Mouse (Mus musculus): ENCODE measurements around the gene Ednrb. TPM values are rescaled to one million over a fixed set of nuclear protein-coding genes. Genes with fewer than 3 reads are reported as not detected.
"Not testable (repeated sequence)": the region's sequence is repeated elsewhere in the genome, so short reads cannot be mapped to it uniquely, and the experiment has no call there.

Gene Ednrb
- total RNA-seq, 2 experiments from 2014 or later, result 35.0 to 37.0 TPM

- no peak for DNase-seq (ENCODE audit: low spot score in 2 of 2)
Measured at GRCm38 (mm10) chr14:103825934-103826333, 18.3 kb downstream of the Ednrb start.

DNA sequence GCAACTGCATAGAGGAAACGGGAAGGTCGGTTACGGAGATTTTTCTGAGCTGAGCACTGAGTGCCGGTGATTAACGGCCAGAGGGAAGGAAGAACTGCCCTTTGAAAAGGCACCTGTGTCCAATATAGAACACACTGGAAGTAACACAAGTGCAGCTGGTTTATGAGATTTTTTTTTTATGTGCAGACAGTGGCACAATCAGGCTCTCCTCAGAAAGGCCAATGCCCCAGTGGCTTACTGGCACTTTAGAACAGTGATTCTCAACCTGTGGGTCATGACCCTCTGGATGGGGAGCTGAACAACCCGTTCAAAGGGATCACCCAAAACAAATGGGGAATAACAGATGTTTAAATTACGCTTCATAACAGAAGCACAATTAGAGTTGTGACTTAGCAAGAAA, 20.7 kb downstream of the Ednrb start:
- DNase-seq (ENCODE audit: low spot score in 2 of 2), result no peak

DNA sequence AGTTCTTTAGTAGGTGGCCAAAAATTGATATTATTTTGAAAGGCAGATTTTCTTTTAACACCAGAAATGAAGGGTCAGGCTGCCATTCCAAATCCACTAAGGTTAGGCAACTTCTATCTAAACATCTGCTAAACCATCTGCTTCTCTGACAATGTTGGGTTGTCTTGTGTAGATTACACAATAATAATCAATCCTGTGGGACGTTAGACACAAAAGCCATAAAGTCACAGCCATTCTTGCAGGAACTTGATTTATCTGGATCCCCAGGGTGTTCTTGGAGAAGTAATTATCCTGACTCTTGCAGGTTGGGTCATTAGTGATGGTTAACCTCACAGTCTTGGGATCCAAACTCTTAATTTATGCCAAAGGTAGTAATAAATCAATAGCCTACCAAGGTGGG, 21.6 kb downstream of the Ednrb start:
- DNase-seq (ENCODE audit: low spot score in 2 of 2), result no peak

DNA sequence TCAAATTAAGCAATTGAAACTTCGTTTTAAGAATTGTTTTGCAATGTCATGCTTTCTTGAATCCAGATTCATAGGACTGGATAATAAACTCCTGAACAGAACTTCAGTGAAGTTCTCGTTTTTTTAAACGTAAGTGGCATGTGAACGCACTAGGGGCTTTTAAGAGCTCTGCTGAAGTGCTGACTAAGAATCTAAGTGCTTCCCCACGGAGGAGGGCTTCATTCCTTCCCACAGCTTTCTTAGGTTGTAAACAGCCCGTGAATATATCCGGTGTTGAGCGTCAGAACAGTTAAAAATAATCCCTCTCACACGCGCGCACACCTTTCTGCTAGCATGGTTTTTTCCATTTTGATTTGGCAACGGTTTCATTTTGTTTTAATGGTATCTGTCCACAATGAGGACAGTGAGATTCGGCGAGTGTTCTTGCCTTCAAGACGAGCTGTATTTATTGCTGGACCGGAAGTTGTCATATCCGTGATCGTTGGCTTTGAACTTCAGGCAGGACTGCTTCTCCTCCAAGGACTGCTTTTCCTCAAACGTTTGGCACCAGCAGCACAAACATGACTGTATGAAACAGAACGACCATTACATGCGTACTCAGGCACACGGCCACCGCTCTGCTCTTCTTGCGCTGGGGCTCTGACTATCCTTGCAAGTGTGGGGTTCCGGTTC, 27.4 kb downstream of the Ednrb start:
- no peak for DNase-seq (ENCODE audit: low spot score in 2 of 2)

GRCm38 (mm10) chr14:103815542-103815941, 28.7 kb downstream of the Ednrb start:
- DNase-seq (ENCODE audit: low spot score in 2 of 2), result no peak

- no peak for DNase-seq (ENCODE audit: low spot score in 2 of 2)
Measured at GRCm38 (mm10) chr14:103814015-103814691, 30.0 kb downstream of the Ednrb start.

- DNase-seq (ENCODE audit: low spot score in 2 of 2), result no peak
Measured at GRCm38 (mm10) chr14:103813246-103813645, 31.0 kb downstream of the Ednrb start.

DNA sequence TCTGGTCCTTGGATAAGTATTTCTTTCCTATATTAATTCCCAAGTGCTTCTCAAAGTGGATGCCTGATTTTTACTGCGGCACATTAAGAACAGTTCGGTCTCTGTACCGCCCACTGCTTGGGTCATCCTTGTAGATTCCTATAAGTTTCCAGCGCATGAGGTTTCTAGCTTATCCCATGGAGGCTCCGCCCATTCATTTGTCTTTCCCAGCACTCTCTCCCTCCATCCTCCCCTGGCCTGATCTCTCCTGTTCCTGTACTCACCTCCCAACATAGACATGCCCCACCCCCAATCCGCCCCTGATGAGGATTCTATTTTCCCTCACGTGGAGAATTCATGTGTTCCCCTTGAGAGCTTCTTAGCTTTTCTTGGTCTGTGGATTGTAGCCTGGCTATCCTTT, 32.9 kb downstream of the Ednrb start:
- no peak for DNase-seq (ENCODE audit: low spot score in 2 of 2)

DNA sequence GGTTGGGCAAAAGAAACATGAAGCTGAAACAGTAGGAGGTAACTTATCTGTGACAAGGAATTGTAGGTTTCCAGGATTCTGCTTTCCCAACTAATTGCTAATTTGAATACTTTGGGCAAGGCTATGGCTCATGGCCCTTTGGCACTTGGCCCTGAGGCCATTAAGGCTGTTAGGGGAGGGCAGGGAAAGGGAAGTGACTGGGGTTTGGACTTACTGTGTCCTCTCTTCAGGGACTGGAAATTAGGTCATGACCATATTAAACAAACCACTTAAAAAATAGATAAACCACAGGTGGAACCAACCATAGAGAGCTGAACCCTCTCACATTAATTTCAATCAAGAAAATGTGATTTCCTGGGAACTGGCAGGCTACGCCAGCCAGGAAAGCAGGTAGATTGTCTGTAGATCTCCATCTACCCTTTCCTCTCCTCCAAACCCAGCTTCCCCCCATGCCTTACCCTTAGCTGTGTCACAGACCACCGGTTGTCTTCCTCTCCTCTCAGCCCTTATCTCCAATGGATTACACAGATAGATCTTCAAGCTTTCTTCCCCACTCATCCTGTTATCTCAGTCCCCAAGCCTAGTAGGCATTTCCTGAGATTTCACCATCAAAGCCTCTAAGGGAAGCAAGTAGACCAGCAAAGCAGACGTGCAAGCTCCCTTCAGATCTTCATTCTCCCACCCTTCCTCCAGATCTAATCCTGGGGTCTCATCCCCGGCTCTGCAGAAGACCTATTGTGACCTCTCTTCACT, 40.1 kb downstream of the Ednrb start:
- DNase-seq (ENCODE audit: low spot score in 2 of 2), result no peak

DNA sequence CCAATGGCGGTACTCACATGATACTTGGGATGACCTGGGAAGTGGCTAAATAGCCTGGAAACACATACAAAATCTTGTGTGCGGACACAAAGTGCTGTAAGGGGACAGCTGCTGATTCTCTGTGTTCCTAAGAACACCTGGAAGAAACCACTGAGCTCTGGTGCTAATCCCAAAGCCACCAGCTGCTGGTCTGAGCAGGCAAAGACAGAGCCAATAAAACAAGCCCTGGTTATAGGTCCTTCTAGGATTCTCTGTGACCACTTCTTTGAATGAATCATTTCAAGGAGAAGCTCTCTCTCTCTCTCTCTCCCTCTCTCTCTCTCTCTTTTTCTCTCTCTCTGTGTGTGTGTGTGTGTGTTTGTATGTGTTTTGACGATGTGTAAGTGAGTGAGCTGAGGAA, 47.1 kb downstream of the Ednrb start:
- no peak for DNase-seq (ENCODE audit: low spot score in 2 of 2)

DNA sequence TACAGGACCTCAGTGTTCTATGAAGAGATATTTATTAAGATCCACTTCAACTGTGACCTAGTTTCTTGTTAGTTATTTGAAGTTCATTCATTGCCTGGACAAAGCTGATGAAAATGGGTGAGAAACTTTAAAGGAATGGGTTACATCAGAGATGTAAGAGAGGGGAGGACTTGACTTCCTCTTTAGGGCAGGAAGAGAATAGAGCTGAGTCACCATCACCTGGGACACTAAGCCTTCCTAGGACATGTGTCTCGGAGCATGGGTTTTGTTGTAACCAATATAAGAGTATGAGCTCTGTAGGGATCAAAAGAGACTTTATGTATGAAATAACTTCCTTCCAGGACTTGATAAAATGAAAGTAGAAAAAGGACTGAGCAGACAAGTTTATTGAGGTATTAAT, 48.6 kb downstream of the Ednrb start:
- no peak for DNase-seq (ENCODE audit: low spot score in 2 of 2)

DNA sequence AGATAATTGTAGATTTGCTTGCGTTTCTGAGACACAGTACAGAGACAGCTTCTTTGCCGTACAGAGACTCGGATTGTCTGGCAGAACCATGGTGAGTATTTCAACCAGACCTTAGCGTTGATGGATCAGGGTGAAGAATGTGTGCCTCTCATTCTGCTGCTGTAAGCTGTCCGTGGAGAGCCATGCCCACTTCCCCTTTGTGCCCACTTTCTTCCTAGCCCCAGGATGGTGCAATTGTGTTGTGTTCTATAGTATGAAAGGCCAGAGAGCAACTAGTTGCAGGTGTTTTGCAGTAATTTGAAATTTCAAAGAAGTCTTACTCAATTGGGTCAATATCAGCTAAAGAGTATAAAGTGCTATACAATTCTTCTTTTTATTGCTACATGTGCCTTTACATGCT, 50.8 kb downstream of the Ednrb start:
- DNase-seq (ENCODE audit: low spot score in 2 of 2), result no peak

GRCm38 (mm10) chr14:103792726-103793125, 51.5 kb downstream of the Ednrb start:
- no peak for DNase-seq (ENCODE audit: low spot score in 2 of 2)

GRCm38 (mm10) chr14:103787547-103787946, 56.7 kb downstream of the Ednrb start:
- DNase-seq (ENCODE audit: low spot score in 2 of 2), result no peak

DNA sequence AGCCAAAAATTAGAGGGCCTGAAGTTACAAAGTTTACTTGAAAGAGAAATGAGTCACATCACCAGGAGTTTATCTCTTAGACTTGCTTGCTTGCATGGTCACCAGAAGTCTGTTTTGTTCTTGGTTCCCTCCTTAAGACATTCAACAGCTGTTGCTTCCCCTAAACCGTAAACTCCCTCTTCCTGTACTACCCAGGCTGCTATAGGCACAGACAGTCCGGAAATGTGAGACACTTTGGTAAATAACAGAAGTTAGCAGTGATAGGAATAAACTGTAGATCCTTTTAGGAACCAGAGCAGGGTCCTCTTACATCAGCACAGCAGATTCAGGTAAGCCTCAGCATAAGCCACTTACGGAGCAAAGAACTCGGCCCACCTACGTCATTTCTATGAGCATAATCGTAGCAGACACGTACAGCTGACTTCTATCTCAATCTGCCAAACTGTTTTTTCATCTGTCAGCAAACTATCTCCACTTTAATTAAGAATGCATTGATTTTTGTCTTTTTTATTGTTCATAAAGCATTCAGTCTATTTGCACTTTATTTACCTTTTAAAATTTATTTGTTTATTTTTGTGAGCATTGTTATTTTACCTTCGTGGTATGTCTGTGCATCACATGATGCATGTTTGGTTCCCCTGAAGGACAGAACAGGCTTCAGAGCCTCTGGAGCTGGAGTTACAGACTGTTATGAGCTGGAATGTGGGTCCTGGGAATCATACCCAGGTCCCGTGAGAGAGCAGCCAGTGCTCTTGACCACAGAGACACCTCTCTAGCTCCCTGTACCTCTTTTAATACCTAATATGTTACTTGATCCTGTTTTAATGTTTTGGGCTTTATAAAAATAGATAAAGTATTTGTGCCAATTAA, 58.9 kb downstream of the Ednrb start:
- DNase-seq (ENCODE audit: low spot score in 2 of 2), result no peak

GRCm38 (mm10) chr14:103780336-103780735, 63.9 kb downstream of the Ednrb start:
- DNase-seq (ENCODE audit: low spot score in 2 of 2), result not testable (repeated sequence)

DNA sequence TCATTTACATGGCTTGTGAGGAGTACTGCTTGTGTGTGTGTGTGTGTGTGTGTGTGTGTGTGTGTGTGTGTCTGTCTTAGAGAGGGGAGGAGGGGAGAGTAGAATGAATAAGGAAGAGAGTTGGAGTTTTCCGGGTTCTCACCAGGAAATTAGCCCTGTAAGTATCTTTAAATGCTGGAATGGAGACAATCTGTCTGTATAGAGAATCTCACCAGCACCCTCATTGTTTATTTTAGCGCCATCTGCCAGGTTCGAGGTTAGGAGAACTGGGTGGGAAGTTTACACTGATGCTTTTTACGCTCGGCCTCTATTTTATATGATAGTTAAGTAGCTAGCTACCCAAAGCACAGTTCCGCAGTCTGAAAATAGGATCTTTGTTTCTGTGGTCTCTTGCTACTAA, 64.9 kb downstream of the Ednrb start:
- DNase-seq (ENCODE audit: low spot score in 2 of 2), result no peak

GRCm38 (mm10) chr14:103778533-103779151, 65.6 kb downstream of the Ednrb start:
- no peak for DNase-seq (ENCODE audit: low spot score in 2 of 2)

- DNase-seq (ENCODE audit: low spot score in 2 of 2), result peak in 1 of 2 experiments; percentile 26
Measured at GRCm38 (mm10) chr14:103778009-103778431, 66.2 kb downstream of the Ednrb start.

DNA sequence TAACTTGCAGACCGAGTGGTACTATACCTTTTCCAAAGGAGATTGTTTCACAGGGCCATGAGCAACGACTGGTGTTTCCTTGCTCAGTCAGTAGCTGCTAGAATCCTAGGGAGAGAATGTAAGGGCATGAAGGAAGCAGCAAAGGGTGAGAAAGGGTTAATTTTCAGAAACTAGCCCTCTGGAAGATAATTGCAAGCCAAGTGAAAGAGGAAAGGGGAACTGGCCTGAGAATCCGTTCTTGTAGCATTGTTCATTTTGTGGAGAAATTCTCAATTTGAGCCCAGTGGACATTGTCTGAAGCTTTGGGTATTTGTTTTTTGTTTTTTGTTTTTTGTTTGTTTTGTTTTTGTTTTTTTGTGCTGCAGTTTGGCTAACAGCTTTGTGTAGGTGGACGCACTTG, 66.8 kb downstream of the Ednrb start:
- DNase-seq (ENCODE audit: low spot score in 2 of 2), result no peak

All from gastrocnemius, postnatal 4 days (tissue).